Mouse (Mus musculus) spleen, adult 12 weeks (tissue): ENCODE results near the gene Vmn2r20.
"Not testable (repeated sequence)": the region's sequence is repeated elsewhere in the genome, so short reads cannot be mapped to it uniquely, and the experiment has no call there.

Experiments
- DNase-seq: peaks from one replicate; pipeline ENCODE4 v3.0.0; 2022; ENCODE audit warnings: low spot score

Gene Vmn2r20

DNA sequence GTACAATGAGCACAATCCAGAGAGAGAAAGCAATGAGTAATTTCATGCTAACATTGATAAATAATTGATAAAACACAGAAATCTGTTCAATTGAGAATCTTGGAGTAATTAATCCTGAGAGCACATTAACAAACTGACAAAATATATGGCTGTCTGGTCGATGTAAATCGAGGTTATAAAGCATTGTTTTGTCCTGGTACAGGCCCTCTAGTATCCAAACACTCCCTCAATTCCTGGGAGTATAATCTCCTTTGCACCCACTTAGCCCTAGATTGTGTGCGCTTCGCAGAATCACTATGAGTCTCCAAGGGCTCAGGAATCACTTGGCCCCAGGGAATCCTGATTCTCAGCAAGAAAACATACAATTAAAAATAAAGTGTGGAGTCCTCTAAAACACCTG is at the start of gene Vmn2r20:
TSS of gene Vmn2r20 (minus strand) at position 101 of the 400 bp plus-strand sequence.
- not testable (repeated sequence) for DNase-seq

DNA sequence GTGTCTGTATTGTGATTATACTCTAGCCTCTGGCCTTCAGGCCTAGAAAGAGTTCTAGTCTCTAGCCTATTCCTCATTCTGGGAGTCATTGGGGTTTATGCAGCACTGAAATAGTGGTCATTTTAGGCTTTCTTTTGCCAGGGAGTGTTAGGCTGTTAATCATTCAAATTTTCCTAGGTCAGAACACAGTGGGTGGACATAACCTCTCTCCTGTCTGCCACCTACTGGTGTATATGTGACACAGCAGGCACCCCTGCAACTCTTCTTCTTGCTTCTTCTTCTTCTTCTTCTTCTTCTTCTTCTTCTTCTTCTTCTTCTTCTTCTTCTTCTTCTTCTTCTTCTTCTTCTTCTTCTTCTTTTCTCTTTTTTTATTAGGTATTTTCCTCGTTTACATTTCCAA is 6.5 kb upstream of the Vmn2r20 start:
- DNase-seq: not testable (repeated sequence)

DNA sequence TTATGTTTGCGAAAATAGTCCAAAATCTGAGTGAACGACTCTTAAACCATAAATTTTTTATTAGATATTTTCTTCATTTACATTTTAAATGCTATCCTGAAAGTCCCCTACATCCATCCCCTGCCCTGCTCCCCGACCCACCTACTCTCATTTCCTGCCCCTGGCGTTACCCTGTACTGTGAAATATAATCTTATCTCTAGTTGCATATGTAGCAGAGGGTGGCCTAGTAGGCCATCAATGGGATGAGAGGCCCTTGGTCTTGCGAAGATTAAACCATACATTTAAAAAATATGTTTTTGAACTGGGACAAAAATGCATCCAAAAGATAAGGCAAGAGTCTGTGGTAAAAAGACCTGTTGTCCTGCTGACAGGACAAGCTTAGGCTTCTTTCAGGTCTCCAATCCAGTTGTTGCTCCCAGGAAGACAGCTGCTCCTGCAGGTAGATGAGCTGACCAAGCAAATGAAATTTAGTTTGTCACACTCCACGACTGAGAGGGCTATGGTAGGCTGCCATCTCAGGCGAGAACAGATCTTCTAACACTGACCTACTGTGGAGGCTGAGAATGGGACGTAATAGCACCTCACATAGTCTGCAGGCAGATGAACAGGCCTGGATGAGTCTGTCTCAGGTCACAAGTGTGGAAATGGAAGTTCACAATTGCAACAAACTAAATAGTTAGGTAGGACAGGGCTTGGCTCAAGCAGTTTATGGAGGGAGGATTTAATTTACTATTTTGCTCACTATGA is 10.8 kb downstream of the Vmn2r20 start:
- not testable (repeated sequence) for DNase-seq

DNA sequence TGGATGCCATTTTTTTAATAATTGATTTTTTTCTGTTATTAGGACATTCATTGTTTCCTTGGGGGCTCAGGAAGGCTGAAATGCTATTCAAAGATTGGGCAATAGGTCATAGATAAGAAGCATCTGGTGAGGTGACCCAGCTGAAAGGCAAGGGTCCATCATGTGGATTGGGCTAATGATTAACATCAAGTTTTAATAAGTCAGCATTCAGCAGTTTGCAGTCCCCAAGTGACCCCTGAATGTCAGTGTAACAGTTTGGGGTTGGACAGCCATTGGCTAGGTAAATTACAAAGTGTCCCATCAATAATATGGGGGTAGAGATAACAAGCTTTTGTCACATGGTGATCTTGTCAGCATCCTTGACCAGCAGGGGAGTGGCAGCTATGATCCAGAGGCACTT is 29.1 kb downstream of the Vmn2r20 start:
- not testable (repeated sequence) for DNase-seq

DNA sequence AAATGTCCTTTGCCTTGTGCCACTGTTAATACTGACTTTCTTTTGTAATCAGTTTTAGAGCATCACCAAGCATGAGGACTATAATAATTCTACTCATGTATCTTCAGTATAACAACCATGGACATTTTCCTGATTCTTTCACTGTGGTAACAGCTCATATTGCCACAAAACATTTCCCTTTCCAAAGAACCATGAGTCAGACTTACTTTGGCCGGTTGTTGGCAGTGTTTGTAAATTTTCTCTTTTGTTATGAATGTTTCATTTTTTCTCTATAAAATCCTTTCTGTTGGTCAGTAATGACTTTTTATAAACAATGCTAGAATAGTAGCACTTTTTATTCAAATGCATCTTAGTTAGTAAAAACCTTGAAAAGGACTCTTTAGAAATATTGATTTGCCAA is 71.8 kb downstream of the Vmn2r20 start:
- no peak for DNase-seq

DNA sequence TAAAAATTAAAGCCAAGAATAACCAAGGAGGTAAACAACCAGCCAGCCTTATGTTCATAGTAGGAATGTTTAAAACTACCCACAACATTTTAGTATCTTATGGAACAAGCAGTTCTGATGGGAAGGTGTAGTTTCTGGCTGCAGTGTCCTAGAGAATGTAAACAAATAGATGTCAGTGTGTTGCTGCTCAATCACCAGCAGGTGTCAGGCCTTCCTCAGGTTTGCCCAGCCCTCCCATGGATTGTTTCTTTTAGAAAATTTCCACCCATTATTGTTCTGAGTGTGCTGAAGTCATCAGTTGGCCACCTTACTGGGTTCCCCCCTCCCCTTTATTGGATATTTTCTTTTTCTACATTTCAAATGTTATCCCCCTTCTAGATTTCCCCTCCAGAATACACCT is 77.8 kb downstream of the Vmn2r20 start:
- DNase-seq: no peak

DNA sequence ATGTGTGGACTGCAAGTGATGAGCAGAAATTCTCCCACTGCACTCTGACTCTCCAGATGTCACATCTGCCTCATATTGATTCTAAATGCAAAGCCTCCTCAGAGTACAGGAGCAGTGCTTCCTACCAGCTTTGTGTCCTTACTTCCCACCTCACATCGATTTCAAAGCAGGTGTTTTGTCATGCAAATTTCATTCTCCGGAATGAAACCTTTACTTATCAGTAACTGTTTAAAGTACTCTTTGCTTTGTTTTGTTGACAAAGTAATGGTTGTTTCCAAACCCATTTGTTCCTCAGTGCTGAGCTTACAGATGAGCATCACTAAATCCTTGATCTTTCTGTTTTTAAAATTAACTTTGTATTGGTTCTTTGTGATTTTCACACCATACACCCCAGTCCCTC is 85.4 kb downstream of the Vmn2r20 start:
- DNase-seq: no peak
